In genomic region chr5:24045998-24046631, GRCm38 (mm10) we compare ENCODE assay signal across 9 mouse cellular contexts. TPM values are rescaled to one million over a fixed set of nuclear protein-coding genes. Genes with fewer than 3 reads are reported as not detected.
DNase-seq lines count a peak whose midpoint lies in the region; TF ChIP-seq lines count a peak whose summit lies in the region.
"Had no signal": no experiment of that assay in that cellular context is flagged by ENCODE, and none has a peak within 500 bp of the region (broad histone marks: within the 10 kb centered on the region; RNA-seq: fewer than 3 reads in every experiment).

No protein-coding gene starts in this region.

- intact Hi-C loops in gastrocnemius, adult 2 months (cut with DNase I), result no loop called here
- intact Hi-C loops in left cerebral cortex, postnatal 10 days (cut with DNase I), result no loop called here

- TF ChIP-seq POLR2A in CH12.LX (IDR thresholded peaks at IDR 0.05; ENCODE audit: low read depth, low read length), result no peak
- TF ChIP-seq POLR2A in embryonic fibroblast, embryonic 13.5 days (IDR thresholded peaks at IDR 0.05; ENCODE audit: low read depth, low read length), result no peak
- no peak for TF ChIP-seq POLR2A in thymus, adult 2 months (IDR thresholded peaks at IDR 0.05; ENCODE audit: control insufficient read depth, extremely low read depth, insufficient read depth, low read length, poor library complexity)

- TF ChIP-seq RAD21 in CH12.LX (IDR thresholded peaks at IDR 0.05; ENCODE audit: low read depth, low read length), result no peak

- H3K36me3 ChIP-seq in CH12.LX (replicated peaks in 1 of 2; ENCODE audit: control insufficient read depth in 1 of 2, insufficient read depth in 1 of 2, low read length in 1 of 2), result no peaks in the 10 kb centered on the region
- H3K36me3 ChIP-seq in thymus, adult 2 months (ENCODE audit: control insufficient read depth, insufficient read depth, low read length), result no peaks in the 10 kb centered on the region

- H3K4me1 ChIP-seq in CH12.LX (ENCODE audit: control insufficient read depth in 1 of 2, insufficient read depth in 2 of 2), result peaks cover 16 to 55% of the 10 kb centered on the region in 2 experiments
- H3K4me1 ChIP-seq in embryonic fibroblast, embryonic 13.5 days (ENCODE audit: control insufficient read depth, insufficient read depth, low read length), result peaks cover 8% of the 10 kb centered on the region
- H3K4me1 ChIP-seq in thymus, adult 2 months (replicated peaks; ENCODE audit: control insufficient read depth, insufficient read depth, low read length), result no peaks in the 10 kb centered on the region

- H3K9ac ChIP-seq in CH12.LX (ENCODE audit: insufficient read depth, low read depth), result peak overlapping the region; percentile 73

- H3K4me2 ChIP-seq in CH12.LX (ENCODE audit: insufficient read depth, low read depth, poor library complexity, severe bottlenecking), result peak overlapping the region; percentile 87

- in situ Hi-C loops in CH12.LX (cut with MboI; ENCODE audit: low pct_ligation_motif_present, low pct_unique_long_range_greater_than_20kb, low sequenced_read_pairs), result no loop called here

- dilution Hi-C loops in CH12.LX (cut with MboI; ENCODE audit: extremely low pct_ligation_motif_present, extremely low pct_unique_long_range_greater_than_20kb, low sequenced_read_pairs), result no loop called here

- H3K27me3 ChIP-seq in CH12.LX (replicated peaks), result no peaks in the 10 kb centered on the region
- no peaks in the 10 kb centered on the region for H3K27me3 ChIP-seq in thymus, adult 2 months (ENCODE audit: control insufficient read depth, insufficient read depth, low read length)
- H3K27me3 ChIP-seq: megakaryocyte, embryonic 14.5 days had no signal

- H3K79me2 ChIP-seq in CH12.LX (replicated peaks; ENCODE audit: control insufficient read depth, extremely low read depth, insufficient read depth, poor library complexity, severe bottlenecking), result no peaks in the 10 kb centered on the region

- WGBS in thymus, adult 2 months, result 80% methylated on average over 4 of the region's 4 CpGs

- H3K9me3 ChIP-seq in CH12.LX (replicated peaks; ENCODE audit: low read length), result no peaks in the 10 kb centered on the region
- H3K9me3 ChIP-seq: megakaryocyte, embryonic 14.5 days had no signal

- no peak for DNase-seq in gastrocnemius, adult 2 months
- DNase-seq in gastrocnemius, adult 8-10 months (ENCODE audit: low spot score in 2 of 2), result no peak
- no peak for DNase-seq in CH12.LX (ENCODE audit: extremely low read depth)
- peak; percentile 40 to 84 for DNase-seq in left cerebral cortex, postnatal 10 days (ENCODE audit: extremely low spot score in 1 of 2, low spot score in 2 of 2)
- DNase-seq in thymus, adult 2 months, result no peak
- DNase-seq in natural killer cell, adult 2 months (ENCODE audit: low spot score in 2 of 2), result no peak
- no peak for DNase-seq in liver

- peak overlapping the region; percentile 38 for H3K4me3 ChIP-seq in gastrocnemius, adult 2 months
- no peak overlapping the region for H3K4me3 ChIP-seq in CH12.LX (replicated peaks in 1 of 3; ENCODE audit: low read depth in 2 of 3, low read length in 2 of 3, poor library complexity in 1 of 3)
- no peak overlapping the region for H3K4me3 ChIP-seq in embryonic fibroblast, embryonic 13.5 days (ENCODE audit: insufficient read depth, low read length)
- H3K4me3 ChIP-seq in thymus, adult 2 months (ENCODE audit: control insufficient read depth, insufficient read depth, low read length), result no peak overlapping the region

- H3K27ac ChIP-seq in gastrocnemius, adult 2 months, result no peak overlapping the region
- H3K27ac ChIP-seq in CH12.LX (ENCODE audit: insufficient read depth, low read depth), result no peak overlapping the region
- peak overlapping the region; percentile 89 for H3K27ac ChIP-seq in embryonic fibroblast, embryonic 13.5 days (ENCODE audit: insufficient read depth, low read length)
- no peak overlapping the region for H3K27ac ChIP-seq in thymus, adult 2 months (ENCODE audit: control insufficient read depth, insufficient read depth, low read length)

- TF ChIP-seq CTCF in gastrocnemius, adult 2 months (IDR thresholded peaks at IDR 0.05), result no peak
- no peak for TF ChIP-seq CTCF in CH12.LX (conservative IDR thresholded peaks at IDR 0.05 in 1 of 2, IDR thresholded peaks at IDR 0.05 in 1 of 2; ENCODE audit: low read depth in 2 of 2, low read length in 2 of 2)
- no peak for TF ChIP-seq CTCF in embryonic fibroblast, embryonic 13.5 days (IDR thresholded peaks at IDR 0.05; ENCODE audit: borderline replicate concordance, insufficient read depth, low read length)
- TF ChIP-seq CTCF in thymus, adult 2 months (IDR thresholded peaks at IDR 0.05; ENCODE audit: borderline replicate concordance, control insufficient read depth, extremely low read depth, insufficient read depth, low read length, poor library complexity), result no peak

- TF ChIP-seq EP300 in CH12.LX (IDR thresholded peaks at IDR 0.05; ENCODE audit: low read length), result no peak

TF ChIP-seq in CH12.LX, 34 proteins besides CTCF, POLR2A, EP300 and RAD21:
- TF ChIP-seq JUN (IDR thresholded peaks at IDR 0.05; ENCODE audit: insufficient read depth, low read depth, low read length) (no peak), ZKSCAN1 (IDR thresholded peaks at IDR 0.05; ENCODE audit: borderline replicate concordance, low read depth, low read length) (no peak), SIN3A (IDR thresholded peaks at IDR 0.05; ENCODE audit: low read length) (no peak), TCF12 (IDR thresholded peaks at IDR 0.05; ENCODE audit: low read depth, low read length) (no peak), MEF2A (IDR thresholded peaks at IDR 0.05; ENCODE audit: borderline replicate concordance, low read depth, low read length) (no peak), HCFC1 (IDR thresholded peaks at IDR 0.05; ENCODE audit: low read depth, low read length) (no peak), NRF1 (IDR thresholded peaks at IDR 0.05; ENCODE audit: low read depth, low read length) (no peak), IRF4 (IDR thresholded peaks at IDR 0.05; ENCODE audit: low read depth, low read length) (no peak), SMC3 (IDR thresholded peaks at IDR 0.05; ENCODE audit: low read depth, low read length) (no peak), PAX5 (IDR thresholded peaks at IDR 0.05; ENCODE audit: low read length) (no peak), MAZ (IDR thresholded peaks at IDR 0.05; ENCODE audit: low read depth, low read length) (no peak), MAX (IDR thresholded peaks at IDR 0.05; ENCODE audit: low read length) (no peak), CHD1 (IDR thresholded peaks at IDR 0.05; ENCODE audit: low read depth, low read length) (no peak)
TF ChIP-seq in CH12.LX: peak in this region for 0.

RNA-seq across cellular contexts. Expression of gene Fam126a, which starts 15.6 kb away (rescaled TPM):
- total RNA-seq in gastrocnemius, adult 2 months (2021), result 1 to 10 TPM; 4.7 to 9.0 TPM
- 1 to 10 TPM; 4.1 to 5.9 (median 4.7) TPM for total RNA-seq in gastrocnemius, adult 8-10 months (2022)
- total RNA-seq in CH12.LX (2012; rRNA removed), result 18.2 and 22.6 TPM in 2 replicates
- total RNA-seq in CH12.LX (2014; rRNA removed), result 16.5 and 19.6 TPM in 2 replicates
- 31.6 and 32.6 TPM in 2 replicates for polyA plus RNA-seq in CH12.LX (2012; ENCODE audit: insufficient read length, low read depth)
- 38.2 and 47.7 TPM in 2 replicates for polyA plus RNA-seq in embryonic fibroblast, embryonic 13.5 days (2011; ENCODE audit: insufficient read length, low read depth, missing spikeins)
- total RNA-seq in left cerebral cortex, postnatal 10 days (2021), result 10 to 100 TPM; 37.3 to 41.6 TPM
- polyA plus RNA-seq in thymus, adult 2 months (2012; rRNA removed), result 4.8 and 5.3 TPM in 2 replicates

RNA-seq across cellular contexts. Expression of gene Klhl7, which starts 54.3 kb away (rescaled TPM):
- 10 to 100 TPM; 38.2 to 39.9 TPM for total RNA-seq in gastrocnemius, adult 2 months (2021)
- total RNA-seq in gastrocnemius, adult 8-10 months (2022), result 10 to 100 TPM; 35.2 to 41.0 (median 37.7) TPM
- total RNA-seq in CH12.LX (2012; rRNA removed), result 20.0 and 20.4 TPM in 2 replicates
- total RNA-seq in CH12.LX (2014; rRNA removed), result 71.4 and 72.1 TPM in 2 replicates
- polyA plus RNA-seq in CH12.LX (2012; ENCODE audit: insufficient read length, low read depth), result 23.2 and 26.5 TPM in 2 replicates
- 20.1 and 27.8 TPM in 2 replicates for polyA plus RNA-seq in embryonic fibroblast, embryonic 13.5 days (2011; ENCODE audit: insufficient read length, low read depth, missing spikeins)
- total RNA-seq in left cerebral cortex, postnatal 10 days (2021), result 100 to 1,000 TPM; 124 to 125 TPM
- polyA plus RNA-seq in thymus, adult 2 months (2012; rRNA removed), result 2.0 and 2.7 TPM in 2 replicates

Comparison
In these comparisons a context has a peak if more than half of its experiments do, and no peak if none do; other contexts are left out.
1. DNase-seq: peak in left cerebral cortex, postnatal 10 days (2 of 2); none in gastrocnemius, adult 2 months (single experiment), gastrocnemius, adult 8-10 months (0 of 2), CH12.LX (single experiment), thymus, adult 2 months (single experiment), natural killer cell, adult 2 months (0 of 2) and liver (single experiment).